Mouse (Mus musculus) liver, embryonic 12.5 days (tissue): ENCODE measurements around the gene Trim43a. TPM values are rescaled to one million over a fixed set of nuclear protein-coding genes. Genes with fewer than 3 reads are reported as not detected.
"Not testable (repeated sequence)": the region's sequence is repeated elsewhere in the genome, so short reads cannot be mapped to it uniquely, and the experiment has no call there.

ENCODE experiments used
- ATAC-seq: fragments of 200-750 bp; cut with Nextera tagmentation; 2 replicates; pipeline ENCODE4 v1.8.0; 2017; ENCODE audit warnings: moderate number of reproducible peaks, mild to moderate bottlenecking, moderate library complexity
- H3K27ac ChIP-seq: fragments of 300-500 bp; sonication (generic); 2 replicates; pipeline ENCODE4 v1.5.1; 2016; ENCODE audit warnings: mild to moderate bottlenecking
- H3K27me3 ChIP-seq: fragments of 300-500 bp; sonication (generic); replicated peaks from 2 replicates; pipeline ENCODE4 v1.6.1; 2016; ENCODE audit warnings: mild to moderate bottlenecking, moderate library complexity
- H3K36me3 ChIP-seq: fragments of 300-500 bp; sonication (generic); 2 replicates; pipeline ENCODE4 v1.6.1; 2016; ENCODE audit warnings: mild to moderate bottlenecking, moderate library complexity
- H3K4me1 ChIP-seq: fragments of 300-500 bp; sonication (generic); 2 replicates; pipeline ENCODE4 v1.6.1; 2016
- H3K4me2 ChIP-seq: fragments of 300-500 bp; sonication (generic); 2 replicates; pipeline ENCODE4 v1.6.1; 2016; ENCODE audit warnings: mild to moderate bottlenecking, moderate library complexity
- H3K4me3 ChIP-seq: fragments of 300-500 bp; sonication (generic); 2 replicates; pipeline ENCODE4 v1.5.1; 2016; ENCODE audit warnings: mild to moderate bottlenecking, moderate library complexity
- H3K9ac ChIP-seq: fragments of 300-500 bp; sonication (generic); 2 replicates; pipeline ENCODE4 v1.6.1; 2016; ENCODE audit warnings: mild to moderate bottlenecking, moderate library complexity
- H3K9me3 ChIP-seq: fragments of 300-500 bp; sonication (generic); replicated peaks from 2 replicates; pipeline ENCODE4 v1.6.1; 2016; ENCODE audit warnings: mild to moderate bottlenecking, moderate library complexity
- WGBS: fragments of 180-500 bp; shearing (Covaris S2); methylation state at CpG from one replicate; pipeline ENCODE4 v1.1.7; 2016; ENCODE audit not compliant: insufficient replicate concordance; 5-methylcytosine and 5-hydroxymethylcytosine counted together
- polyA plus RNA-seq: library from polyadenylated mRNA; unstranded; fragments of >200 nt; fragmentation: Nextera tagmentation; extraction: Ambion mirVana; gene quantifications from 2 replicates; pipeline ENCODE4 v1.2.1, GENCODE M21; 2016

Trim43a gene
- polyA plus RNA-seq, 1 experiment from 2014 or later, result not detected

DNA sequence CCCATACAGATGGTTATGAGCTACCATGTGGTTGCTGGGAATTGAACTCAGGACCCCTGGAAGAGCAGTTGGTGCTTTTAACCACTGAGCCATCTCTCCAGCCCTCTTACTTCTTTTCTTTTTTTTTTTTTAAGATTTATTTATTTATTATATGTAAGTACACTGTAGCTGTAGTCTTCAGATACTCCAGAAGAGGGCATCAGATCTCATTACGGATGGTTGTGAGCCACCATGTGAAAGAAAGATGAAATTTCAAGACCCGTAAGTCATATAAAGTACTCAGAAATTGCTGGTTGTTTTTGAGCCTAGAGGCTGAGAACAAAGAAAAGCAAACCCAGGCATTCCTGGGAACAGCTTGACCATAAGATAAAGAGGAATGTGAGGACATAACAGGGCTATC is 19.2 kb upstream of the Trim43a start:
- WGBS, result 87% methylated on average over 2 of the region's 2 CpGs
- H3K27me3 ChIP-seq, H3K4me2 ChIP-seq, H3K9ac ChIP-seq, H3K4me3 ChIP-seq, H3K9me3 ChIP-seq, ATAC-seq, H3K4me1 ChIP-seq, H3K27ac ChIP-seq: not testable (repeated sequence)
- peaks cover 45% of the 10 kb centered on the region for H3K36me3 ChIP-seq

- ATAC-seq, H3K27me3 ChIP-seq, H3K27ac ChIP-seq, H3K4me1 ChIP-seq, H3K9ac ChIP-seq, H3K4me2 ChIP-seq, H3K4me3 ChIP-seq: not testable (repeated sequence)
- H3K9me3 ChIP-seq, result peaks cover 25% of the 10 kb centered on the region
- 90% methylated on average over 3 of the region's 3 CpGs for WGBS
- H3K36me3 ChIP-seq, result peaks cover 46% of the 10 kb centered on the region
These were observed 10.2 kb upstream of the Trim43a start for GRCm38 (mm10) chr9:88570471-88570870.

- not testable (repeated sequence) for ATAC-seq, H3K27me3 ChIP-seq, H3K27ac ChIP-seq, H3K9ac ChIP-seq, H3K9me3 ChIP-seq, H3K4me1 ChIP-seq, H3K36me3 ChIP-seq, H3K4me2 ChIP-seq, H3K4me3 ChIP-seq
- 68% methylated on average over 6 of the region's 6 CpGs for WGBS
These were observed 13.0 kb downstream of the Trim43a start for GRCm38 (mm10) chr9:88593708-88594107.

GRCm38 (mm10) chr9:88599206-88600162 is 18.8 kb downstream of the Trim43a start:
- not testable (repeated sequence) for H3K4me1 ChIP-seq, H3K27me3 ChIP-seq, H3K27ac ChIP-seq, H3K36me3 ChIP-seq, H3K9me3 ChIP-seq
- ATAC-seq, result peak; percentile 98
- WGBS, result 3% methylated on average over 48 of the region's 50 CpGs
- Histone ChIP-seq H3K4me3 (peak overlapping the region; percentile 49), H3K4me2 (peak overlapping the region; percentile 73), H3K9ac (peak overlapping the region; percentile 12; the same call in 1 of the 2 replicates)

GRCm38 (mm10) chr9:88625803-88626514 is 45.3 kb downstream of the Trim43a start:
- WGBS, result 59% methylated on average over 16 of the region's 20 CpGs
- H3K9ac ChIP-seq, H3K4me1 ChIP-seq, H3K27me3 ChIP-seq, H3K27ac ChIP-seq, H3K9me3 ChIP-seq, ATAC-seq, H3K4me2 ChIP-seq, H3K4me3 ChIP-seq, H3K36me3 ChIP-seq: not testable (repeated sequence)

DNA sequence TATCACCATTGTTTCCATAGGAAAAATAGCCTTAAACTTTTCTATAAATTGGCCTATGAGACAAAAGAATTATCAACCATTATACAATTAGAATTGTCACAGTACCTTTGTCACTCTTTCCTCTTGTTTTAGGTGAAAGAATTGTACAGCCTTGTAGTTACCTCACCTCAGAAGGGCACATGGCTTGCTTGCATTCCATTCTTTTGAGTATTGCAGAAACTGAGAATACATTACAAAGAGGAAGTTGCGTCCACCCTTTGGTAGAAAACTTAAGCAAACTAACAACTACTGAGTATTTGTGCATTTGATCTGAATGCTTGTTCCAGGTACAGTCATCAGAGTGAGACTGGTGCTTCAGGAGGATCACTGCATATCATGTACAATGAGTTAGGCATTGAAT is 57.4 kb downstream of the Trim43a start:
- not testable (repeated sequence) for H3K9me3 ChIP-seq, H3K4me1 ChIP-seq, H3K9ac ChIP-seq, H3K27me3 ChIP-seq, H3K4me3 ChIP-seq, H3K27ac ChIP-seq, H3K36me3 ChIP-seq, ATAC-seq, H3K4me2 ChIP-seq
- 49% methylated on average over 1 of the region's 1 CpGs for WGBS

Other genes with a start within 250 kb of the Trim43a start
- gene Snx14, start 141.9 kb upstream of the Trim43a start, polyA plus RNA-seq, result 14.5 and 16.0 TPM in 2 replicates
- gene Gm20537, start 124.3 kb upstream of the Trim43a start, polyA plus RNA-seq, result 0.15 and 0.61 TPM in 2 replicates
- 77.0 and 79.0 TPM in 2 replicates for gene Syncrip, start 98.3 kb upstream of the Trim43a start, polyA plus RNA-seq
- gene Zfp949, start 32.9 kb upstream of the Trim43a start, polyA plus RNA-seq, result 5.9 and 6.2 TPM in 2 replicates
- gene Mthfsl, start 139.4 kb downstream of the Trim43a start, polyA plus RNA-seq, result 24.2 and 28.3 TPM in 2 replicates
- gene Bcl2a1d, start 151.0 kb downstream of the Trim43a start, polyA plus RNA-seq, result 0.47 TPM in 1 of 2 replicates, not detected in the other